Mouse (Mus musculus) E14TG2a.4 (cell line): Measurements from ENCODE around the gene Plekhg3.

ENCODE experiments used
- CTCF ChIP-seq: conservative IDR thresholded peaks from 2 replicates; pipeline ENCODE4 v1.5.1; 2014; ENCODE audit warnings: low read length
- NANOG ChIP-seq: IDR thresholded peaks from 2 replicates; pipeline ENCODE4 v1.6.1; 2014; ENCODE audit warnings: borderline replicate concordance, low read length, mixed read lengths
- POU5F1 ChIP-seq: IDR thresholded peaks from 2 replicates; pipeline ENCODE4 v1.6.1; 2014; ENCODE audit warnings: low read length, borderline replicate concordance

DNA sequence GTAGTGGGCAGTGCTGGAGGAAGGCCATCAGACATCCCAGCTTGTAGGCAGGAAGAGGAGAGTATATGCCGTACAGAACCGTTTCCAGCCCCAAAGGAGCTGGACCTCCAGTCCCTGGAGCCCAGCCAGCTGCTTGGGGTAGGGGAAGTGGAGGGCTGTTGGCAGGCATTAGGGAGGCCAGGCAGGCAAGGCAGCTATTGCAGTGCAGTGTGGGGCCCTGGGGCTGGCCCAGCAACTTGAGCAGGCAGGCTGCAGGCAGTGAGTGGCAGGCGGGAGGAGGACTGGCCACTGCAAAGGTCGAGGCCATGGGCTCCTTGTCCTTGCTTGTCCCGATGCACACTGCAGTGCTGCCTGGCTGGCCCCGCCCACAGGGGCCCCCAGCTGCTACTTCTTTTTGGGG lies 52.1 kb downstream of the Plekhg3 start:
- TF ChIP-seq CTCF, result no peak
- no peak for TF ChIP-seq NANOG
- no peak for TF ChIP-seq POU5F1
